Mouse (Mus musculus) myocyte (in vitro differentiated cells): ENCODE data around the gene Myo1d.

Source experiments
- MYOG ChIP-seq, 3 experiments: IDR thresholded peaks; one replicate each; pipeline ENCODE4 v1.6.1; 2011; ENCODE audit warnings: control low read depth in 2 of 3, low read depth in 2 of 3, mild to moderate bottlenecking in 2 of 3; ENCODE audit not compliant: insufficient read length in 2 of 3, control insufficient read depth in 1 of 3, insufficient read depth in 1 of 3
- POLR2A ChIP-seq: IDR thresholded peaks from one replicate; pipeline ENCODE4 v1.6.1; 2011; ENCODE audit warnings: low read depth, mild to moderate bottlenecking, control low read depth, moderate library complexity; ENCODE audit not compliant: insufficient read length
- TCF3 ChIP-seq: IDR thresholded peaks from one replicate; pipeline ENCODE4 v1.6.1; 2011; ENCODE audit warnings: low read depth, control low read depth; ENCODE audit not compliant: insufficient read length
- USF1 ChIP-seq: IDR thresholded peaks from one replicate; pipeline ENCODE4 v1.6.1; 2011; ENCODE audit warnings: low read depth, mild to moderate bottlenecking, control low read depth, moderate library complexity

GRCm38 (mm10) chr11:80614418-80614817 lies 165.4 kb downstream of the Myo1d start:
- TF ChIP-seq TCF3 (no peak), MYOG (IDR thresholded peaks at IDR 0.05; ENCODE audit: control insufficient read depth in 1 of 3, insufficient read depth in 1 of 3, insufficient read length in 2 of 3, low read depth in 2 of 3) (no peak), USF1 (no peak), POLR2A (no peak)
